Mouse (Mus musculus): ENCODE measurements around the gene Wwox.

DNA sequence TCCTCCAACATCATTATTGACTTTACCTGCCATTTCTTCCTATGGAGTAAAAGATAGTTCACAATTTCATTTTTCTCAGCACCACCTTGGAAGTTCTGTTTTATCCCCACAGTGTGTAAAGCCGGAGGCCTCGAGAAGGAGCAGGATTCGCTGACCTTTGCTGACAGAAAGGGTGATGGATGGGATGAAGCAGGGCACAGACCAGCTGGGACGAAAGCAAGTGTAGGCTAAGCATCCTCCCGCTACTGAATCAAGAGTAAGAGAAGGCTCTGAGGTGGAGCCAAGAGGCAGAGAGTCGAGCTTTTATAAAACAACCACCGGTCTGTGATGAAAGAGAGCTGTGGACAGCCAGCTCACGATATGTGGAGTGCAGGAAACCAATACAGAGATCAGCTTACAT is 850.8 kb downstream of the Wwox start:
- no peak for TF ChIP-seq CTCF (IDR thresholded peaks at IDR 0.05; ENCODE audit: control insufficient read depth, insufficient read depth, low read length)
- TF ChIP-seq POLR2A (IDR thresholded peaks at IDR 0.05; ENCODE audit: borderline replicate concordance, control insufficient read depth, low read depth, low read length) = no peak
